Mouse (Mus musculus) midbrain, embryonic 15.5 days (tissue): Measurements from ENCODE around the gene Ptgr2. TPM values are rescaled to one million over a fixed set of nuclear protein-coding genes. Genes with fewer than 3 reads are reported as not detected.
"Not testable (repeated sequence)": the region's sequence is repeated elsewhere in the genome, so short reads cannot be mapped to it uniquely, and the experiment has no call there.

Experiments used
- ATAC-seq: fragments of 200-750 bp; cut with Nextera tagmentation; replicated peaks from 2 replicates; pipeline ENCODE4 v1.8.0; 2017; ENCODE audit warnings: moderate TSS enrichment
- H3K27ac ChIP-seq: fragments of 300-500 bp; sonication (generic); 2 replicates; pipeline ENCODE4 v1.5.1; 2015; ENCODE audit warnings: mild to moderate bottlenecking, inconsistent platforms
- H3K27me3 ChIP-seq: fragments of 300-500 bp; sonication (generic); replicated peaks from 2 replicates; pipeline ENCODE4 v1.6.1; 2015; ENCODE audit warnings: inconsistent platforms
- H3K36me3 ChIP-seq: fragments of 300-500 bp; sonication (generic); replicated peaks from 2 replicates; pipeline ENCODE4 v1.6.1; 2015; ENCODE audit warnings: inconsistent platforms
- H3K4me1 ChIP-seq: fragments of 300-500 bp; sonication (generic); 2 replicates; pipeline ENCODE4 v1.6.1; 2015; ENCODE audit warnings: inconsistent platforms
- H3K4me2 ChIP-seq: fragments of 300-500 bp; sonication (generic); 2 replicates; pipeline ENCODE4 v1.6.1; 2015; ENCODE audit warnings: inconsistent platforms, mild to moderate bottlenecking, moderate library complexity
- H3K4me3 ChIP-seq: fragments of 300-500 bp; sonication (generic); 2 replicates; pipeline ENCODE4 v1.5.1; 2015; ENCODE audit warnings: mild to moderate bottlenecking, inconsistent platforms
- H3K9ac ChIP-seq: fragments of 300-500 bp; sonication (generic); 2 replicates; pipeline ENCODE4 v1.6.1; 2015; ENCODE audit warnings: mild to moderate bottlenecking, inconsistent platforms
- H3K9me3 ChIP-seq: fragments of 300-500 bp; sonication (generic); 2 replicates; pipeline ENCODE4 v1.6.1; 2016; ENCODE audit warnings: inconsistent platforms
- WGBS: fragments of 180-500 bp; shearing (Covaris S2); methylation state at CpG from one replicate; pipeline ENCODE4 v1.1.7; 2015; ENCODE audit warnings: mixed read lengths; 5-methylcytosine and 5-hydroxymethylcytosine counted together
- polyA plus RNA-seq: library from polyadenylated mRNA; unstranded; fragments of >200 nt; fragmentation: Nextera tagmentation; extraction: Ambion mirVana; gene quantifications from 2 replicates; pipeline ENCODE4 v1.2.1, GENCODE M21; 2015

Ptgr2 gene
- 15.8 and 16.6 TPM in 2 replicates for polyA plus RNA-seq

GRCm38 (mm10) chr12:84284885-84285592 is at the start of gene Ptgr2:
TSS of gene Ptgr2 (plus strand) at chr12:84285232.
- peak within 1 kb of the TSS; percentile 60 for H3K4me3 ChIP-seq
- WGBS, result under 1% methylated on average over 39 of the region's 39 CpGs
- H3K9me3 ChIP-seq, result no peaks in the 10 kb centered on the region
- H3K27ac ChIP-seq, result peak within 1 kb of the TSS; percentile 70
- peaks cover 12% of the 10 kb centered on the region for H3K4me1 ChIP-seq
- peak within 1 kb of the TSS; percentile 75 for H3K4me2 ChIP-seq
- H3K9ac ChIP-seq, result peak within 1 kb of the TSS; percentile 62
- no peaks in the 10 kb centered on the region for H3K27me3 ChIP-seq
- no peaks in the 10 kb centered on the region for H3K36me3 ChIP-seq
- ATAC-seq, result peak; percentile 95

- ATAC-seq, result no peak
- Histone ChIP-seq H3K27me3 (no peaks in the 10 kb centered on the region), H3K4me3 (no peak overlapping the region), H3K9ac (no peak overlapping the region), H3K27ac (no peak overlapping the region), H3K36me3 (no peaks in the 10 kb centered on the region), H3K4me2 (no peak overlapping the region), H3K4me1 (no peaks in the 10 kb centered on the region), H3K9me3 (no peaks in the 10 kb centered on the region)
- WGBS, result 97% methylated on average over 6 of the region's 6 CpGs
These were observed 49.5 kb upstream of the Ptgr2 start for GRCm38 (mm10) chr12:84235577-84235976.

- no peaks in the 10 kb centered on the region for H3K36me3 ChIP-seq
- no peak for ATAC-seq
- no peaks in the 10 kb centered on the region for H3K9me3 ChIP-seq
- H3K4me3 ChIP-seq, result no peak overlapping the region
- no peak overlapping the region for H3K27ac ChIP-seq
- H3K4me1 ChIP-seq, result no peaks in the 10 kb centered on the region
- no peak overlapping the region for H3K9ac ChIP-seq
- 88% methylated on average over 10 of the region's 10 CpGs for WGBS
- H3K4me2 ChIP-seq, result no peak overlapping the region
- H3K27me3 ChIP-seq, result no peaks in the 10 kb centered on the region
These were observed 48.9 kb upstream of the Ptgr2 start for GRCm38 (mm10) chr12:84235981-84236752.

GRCm38 (mm10) chr12:84237036-84237435 is 48.0 kb upstream of the Ptgr2 start:
- H3K9me3 ChIP-seq, H3K4me3 ChIP-seq, H3K27ac ChIP-seq, H3K4me1 ChIP-seq, ATAC-seq, H3K9ac ChIP-seq, H3K27me3 ChIP-seq, H3K4me2 ChIP-seq, H3K36me3 ChIP-seq: not testable (repeated sequence)
- 95% methylated on average over 5 of the region's 5 CpGs for WGBS

GRCm38 (mm10) chr12:84243076-84243770 is 41.8 kb upstream of the Ptgr2 start:
- H3K36me3 ChIP-seq, result no peaks in the 10 kb centered on the region
- no peak for ATAC-seq
- H3K9me3 ChIP-seq, result no peaks in the 10 kb centered on the region
- no peaks in the 10 kb centered on the region for H3K4me1 ChIP-seq
- H3K4me3 ChIP-seq, result no peak overlapping the region
- no peak overlapping the region for H3K4me2 ChIP-seq
- no peak overlapping the region for H3K9ac ChIP-seq
- 86% methylated on average over 7 of the region's 7 CpGs for WGBS
- no peaks in the 10 kb centered on the region for H3K27me3 ChIP-seq
- H3K27ac ChIP-seq, result no peak overlapping the region

GRCm38 (mm10) chr12:84245683-84246082 is 39.3 kb upstream of the Ptgr2 start:
- Histone ChIP-seq H3K9me3 (no peaks in the 10 kb centered on the region), H3K36me3 (no peaks in the 10 kb centered on the region), H3K9ac (no peak overlapping the region), H3K4me1 (no peaks in the 10 kb centered on the region), H3K4me2 (no peak overlapping the region), H3K27ac (no peak overlapping the region), H3K4me3 (no peak overlapping the region), H3K27me3 (no peaks in the 10 kb centered on the region)
- WGBS, result 65% methylated on average over 5 of the region's 5 CpGs
- no peak for ATAC-seq

- H3K4me3 ChIP-seq, result no peak overlapping the region
- no peak overlapping the region for H3K4me2 ChIP-seq
- no peaks in the 10 kb centered on the region for H3K27me3 ChIP-seq
- no peaks in the 10 kb centered on the region for H3K36me3 ChIP-seq
- H3K27ac ChIP-seq, result no peak overlapping the region
- H3K9ac ChIP-seq, result no peak overlapping the region
- WGBS, result 5% methylated on average over 3 of the region's 3 CpGs
- H3K9me3 ChIP-seq, result no peaks in the 10 kb centered on the region
- no peak for ATAC-seq
- H3K4me1 ChIP-seq, result no peaks in the 10 kb centered on the region
These were observed 35.8 kb upstream of the Ptgr2 start for GRCm38 (mm10) chr12:84249217-84249616.

- Histone ChIP-seq H3K36me3 (no peaks in the 10 kb centered on the region), H3K4me1 (no peaks in the 10 kb centered on the region), H3K4me3 (no peak overlapping the region), H3K9ac (no peak overlapping the region), H3K27ac (no peak overlapping the region), H3K9me3 (no peaks in the 10 kb centered on the region), H3K27me3 (no peaks in the 10 kb centered on the region), H3K4me2 (no peak overlapping the region)
- 90% methylated on average over 5 of the region's 5 CpGs for WGBS
- ATAC-seq, result no peak
These were observed 32.2 kb upstream of the Ptgr2 start for GRCm38 (mm10) chr12:84252811-84253210.

GRCm38 (mm10) chr12:84254886-84255285 is 30.1 kb upstream of the Ptgr2 start:
- 79% methylated on average over 5 of the region's 5 CpGs for WGBS

GRCm38 (mm10) chr12:84260363-84260762 is 24.7 kb upstream of the Ptgr2 start:
- WGBS, result 43% methylated on average over 7 of the region's 7 CpGs
- no peak for ATAC-seq
- H3K27me3 ChIP-seq, result no peaks in the 10 kb centered on the region

More at GRCm38 (mm10) chr12:84254886-84255285, 30.1 kb upstream of the Ptgr2 start:
- H3K27me3 ChIP-seq, result no peaks in the 10 kb centered on the region
- H3K9me3 ChIP-seq, result no peaks in the 10 kb centered on the region
- H3K4me2 ChIP-seq, result no peak overlapping the region
- no peak overlapping the region for H3K9ac ChIP-seq
- no peaks in the 10 kb centered on the region for H3K36me3 ChIP-seq
- H3K27ac ChIP-seq, result no peak overlapping the region
- no peak overlapping the region for H3K4me3 ChIP-seq
- H3K4me1 ChIP-seq, result no peaks in the 10 kb centered on the region
- ATAC-seq, result no peak

GRCm38 (mm10) chr12:84267264-84267663 is 17.8 kb upstream of the Ptgr2 start:
- no peak overlapping the region for H3K4me2 ChIP-seq
- ATAC-seq, result no peak
- WGBS, result 62% methylated on average over 2 of the region's 2 CpGs

More at GRCm38 (mm10) chr12:84260363-84260762, 24.7 kb upstream of the Ptgr2 start:
- no peak overlapping the region for H3K9ac ChIP-seq
- H3K4me2 ChIP-seq, result no peak overlapping the region
- no peaks in the 10 kb centered on the region for H3K36me3 ChIP-seq
- no peaks in the 10 kb centered on the region for H3K4me1 ChIP-seq
- H3K27ac ChIP-seq, result no peak overlapping the region
- no peaks in the 10 kb centered on the region for H3K9me3 ChIP-seq
- no peak overlapping the region for H3K4me3 ChIP-seq

GRCm38 (mm10) chr12:84273366-84273765 is 11.7 kb upstream of the Ptgr2 start:
- WGBS, result 73% methylated on average over 5 of the region's 5 CpGs
- H3K36me3 ChIP-seq, result no peaks in the 10 kb centered on the region
- no peak overlapping the region for H3K4me3 ChIP-seq
- no peak overlapping the region for H3K9ac ChIP-seq
- H3K9me3 ChIP-seq, result no peaks in the 10 kb centered on the region
- ATAC-seq, result no peak
- H3K4me2 ChIP-seq, result no peak overlapping the region
- no peak overlapping the region for H3K27ac ChIP-seq
- no peaks in the 10 kb centered on the region for H3K27me3 ChIP-seq
- no peaks in the 10 kb centered on the region for H3K4me1 ChIP-seq

More at GRCm38 (mm10) chr12:84267264-84267663, 17.8 kb upstream of the Ptgr2 start:
- H3K36me3 ChIP-seq, result no peaks in the 10 kb centered on the region
- no peaks in the 10 kb centered on the region for H3K9me3 ChIP-seq
- H3K4me3 ChIP-seq, result no peak overlapping the region
- H3K27me3 ChIP-seq, result no peaks in the 10 kb centered on the region
- H3K9ac ChIP-seq, result no peak overlapping the region
- no peak overlapping the region for H3K27ac ChIP-seq
- no peaks in the 10 kb centered on the region for H3K4me1 ChIP-seq
